Mouse (Mus musculus): ENCODE measurements at regions not wholly inside any gene's neighbourhood (a gene's known extent, or its start where the extent isn't known, plus 50 kb on each side); places are given as distances from the start of the nearest gene placed in this dataset.

DNA sequence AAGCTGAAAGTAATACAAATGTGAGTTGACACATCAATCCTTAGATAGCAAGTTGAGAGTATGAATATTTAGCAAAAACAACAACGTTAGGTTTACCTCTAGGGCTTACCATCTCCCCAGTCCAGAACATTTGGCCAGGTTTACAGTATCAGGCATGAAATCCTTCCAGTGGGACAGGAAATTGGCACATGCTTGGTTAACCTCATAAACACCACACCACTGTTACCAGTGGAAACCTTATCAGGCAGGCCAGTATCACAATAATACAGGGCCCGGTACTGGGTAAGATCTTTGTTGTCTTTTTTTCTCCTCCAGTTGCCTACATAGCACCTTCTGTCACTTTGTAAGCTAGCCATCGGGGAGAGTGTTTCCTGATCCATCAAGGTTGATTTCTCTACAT is 101.7 kb upstream of the Slc13a1 start:
- no peak for DNase-seq (ENCODE audit: low read depth, low spot score)

GRCm38 (mm10) chr6:24263796-24264195 is 95.9 kb upstream of the Slc13a1 start:
- DNase-seq (ENCODE audit: low read depth, low spot score), result no peak

GRCm38 (mm10) chr6:24262578-24262977 is 94.7 kb upstream of the Slc13a1 start:
- no peak for DNase-seq (ENCODE audit: low read depth, low spot score)

DNA sequence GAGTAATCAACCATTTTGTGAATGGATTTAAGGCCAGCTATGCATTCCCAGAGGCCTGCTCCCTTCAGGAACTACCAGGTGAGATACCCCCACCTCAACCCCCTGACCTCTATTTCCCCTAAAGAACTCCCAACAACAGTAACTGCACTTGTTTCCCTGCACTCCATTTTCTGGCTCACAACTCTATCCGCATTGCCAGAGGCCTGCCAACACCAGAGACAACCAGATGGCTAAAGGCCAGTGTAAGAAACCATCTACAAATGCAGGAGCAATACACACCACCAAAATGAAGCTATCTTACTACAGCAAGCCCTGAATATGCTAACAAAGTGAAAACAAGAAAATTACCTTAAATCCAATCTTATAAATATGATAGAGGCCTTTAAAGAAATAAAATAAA is 77.7 kb upstream of the Slc13a1 start:
- DNase-seq (ENCODE audit: low read depth, low spot score), result no peak

GRCm38 (mm10) chr6:24238541-24238940 is 70.6 kb upstream of the Slc13a1 start:
- no peak for DNase-seq (ENCODE audit: low read depth, low spot score)

- DNase-seq (ENCODE audit: low read depth, low spot score), result no peak
Measured at GRCm38 (mm10) chr6:24238054-24238453, 70.2 kb upstream of the Slc13a1 start.

DNA sequence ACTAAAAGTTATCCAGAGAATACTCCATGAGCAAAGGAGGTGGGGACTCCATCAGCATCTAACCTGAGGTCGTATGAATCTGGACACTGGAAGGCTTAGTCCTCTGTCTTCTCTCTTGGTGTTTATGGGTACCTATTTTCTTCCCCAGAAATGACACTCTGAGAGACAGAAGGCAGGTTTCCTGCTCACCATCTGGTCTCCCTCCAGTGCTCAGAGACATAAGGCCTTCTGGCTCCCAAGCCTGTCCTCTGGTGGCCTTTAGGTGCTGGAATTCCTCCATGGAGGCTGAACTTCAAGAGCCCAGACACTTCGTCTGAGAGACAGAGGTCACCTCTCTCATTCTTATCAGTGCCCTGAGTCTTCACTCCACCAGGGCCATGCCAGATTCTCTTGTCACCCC is 65.7 kb upstream of the Slc13a1 start:
- no peak for DNase-seq (ENCODE audit: low read depth, low spot score)

DNA sequence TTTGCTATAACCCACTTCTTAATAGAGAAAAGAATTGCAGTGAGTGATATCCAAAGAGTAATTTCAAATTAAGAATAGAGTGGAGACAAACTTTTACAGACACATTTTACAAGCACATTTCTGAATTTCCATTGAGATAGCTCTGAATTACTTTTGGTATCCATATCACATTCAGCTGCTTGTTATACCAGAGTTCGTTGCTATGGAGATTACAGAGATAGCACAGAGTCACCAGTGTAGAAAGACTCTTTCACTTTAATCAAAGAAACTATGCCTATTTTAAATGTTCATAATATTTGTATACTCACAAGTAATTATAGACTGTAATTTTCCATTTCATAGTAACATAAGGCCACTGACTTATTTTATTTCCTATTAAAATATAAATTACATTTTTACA is 52.7 kb upstream of the Slc13a1 start:
- DNase-seq (ENCODE audit: low read depth, low spot score), result no peak

- no peak for DNase-seq (ENCODE audit: low read depth, low spot score)
Measured at GRCm38 (mm10) chr6:24219882-24220522, 52.1 kb upstream of the Slc13a1 start.

All from ZHBTc4 (cell line).